Mouse (Mus musculus): ENCODE data around the gene Mcrip2.

Mcrip2 gene

GRCm38 (mm10) chr17:25818851-25819780 lies 49.4 kb downstream of the Mcrip2 start:
- DNase-seq (ENCODE audit: low read depth, low spot score): no peak

- no peak for DNase-seq (ENCODE audit: low read depth, low spot score)
These were observed 50.9 kb downstream of the Mcrip2 start for GRCm38 (mm10) chr17:25817662-25818061.

All from A20 (cell line).